Mouse (Mus musculus) kidney, embryonic 15.5 days (tissue): ENCODE measurements around the gene Rad21l. TPM values are rescaled to one million over a fixed set of nuclear protein-coding genes. Genes with fewer than 3 reads are reported as not detected.
A peak's percentile ranks its signal among the peaks of the same experiment; 100 is the strongest.

ENCODE experiments used
- ATAC-seq: fragments of 200-750 bp; cut with Nextera tagmentation; replicated peaks from 2 replicates; pipeline ENCODE4 v1.8.0; 2017; ENCODE audit warnings: moderate TSS enrichment; ENCODE audit not compliant: low FRiP score
- H3K27ac ChIP-seq: fragments of 300-500 bp; sonication (generic); 2 replicates; pipeline ENCODE4 v1.5.1; 2015; ENCODE audit warnings: mild to moderate bottlenecking, inconsistent platforms
- H3K27me3 ChIP-seq: fragments of 300-500 bp; sonication (generic); 2 replicates; pipeline ENCODE4 v1.6.1; 2015; ENCODE audit warnings: inconsistent platforms
- H3K36me3 ChIP-seq: fragments of 300-500 bp; sonication (generic); 2 replicates; pipeline ENCODE4 v1.6.1; 2015; ENCODE audit warnings: inconsistent platforms
- H3K4me1 ChIP-seq: fragments of 300-500 bp; sonication (generic); 2 replicates; pipeline ENCODE4 v1.6.1; 2015; ENCODE audit warnings: inconsistent platforms
- H3K4me2 ChIP-seq: fragments of 300-500 bp; sonication (generic); 2 replicates; pipeline ENCODE4 v1.6.1; 2015; ENCODE audit warnings: moderate library complexity, mild to moderate bottlenecking, inconsistent platforms
- H3K4me3 ChIP-seq: fragments of 300-500 bp; sonication (generic); replicated peaks from 2 replicates; pipeline ENCODE4 v1.5.1; 2015; ENCODE audit warnings: mild to moderate bottlenecking, inconsistent platforms
- H3K9ac ChIP-seq: fragments of 300-500 bp; sonication (generic); 2 replicates; pipeline ENCODE4 v1.6.1; 2015; ENCODE audit warnings: mild to moderate bottlenecking, inconsistent platforms
- H3K9me3 ChIP-seq: fragments of 300-500 bp; sonication (generic); replicated peaks from 2 replicates; pipeline ENCODE4 v1.6.1; 2016; ENCODE audit warnings: inconsistent platforms
- WGBS: fragments of 180-500 bp; shearing (Covaris S2); methylation state at CpG from one replicate; pipeline ENCODE4 v1.1.7; 2015; ENCODE audit warnings: mixed read lengths; 5-methylcytosine and 5-hydroxymethylcytosine counted together
- polyA plus RNA-seq: library from polyadenylated mRNA; unstranded; fragments of >200 nt; fragmentation: Nextera tagmentation; extraction: Ambion mirVana; gene quantifications from 2 replicates; pipeline ENCODE4 v1.2.1, GENCODE M21; 2015

Gene Rad21l
- polyA plus RNA-seq = not detected in 2 replicates

GRCm38 (mm10) chr2:151668433-151668832, at the start of gene Rad21l:
Gene Rad21l, minus strand, starts transcription at chr2:151668533.
- Histone ChIP-seq H3K36me3 (no peaks in the 10 kb centered on the region), H3K27me3 (peaks cover 29% of the 10 kb centered on the region), H3K9ac (no peak within 1 kb of the TSS), H3K4me3 (no peak within 1 kb of the TSS), H3K27ac (no peak within 1 kb of the TSS), H3K4me1 (no peaks in the 10 kb centered on the region; the same call in 1 of the 2 replicates), H3K9me3 (no peaks in the 10 kb centered on the region), H3K4me2 (no peak within 1 kb of the TSS)
- WGBS = 72% methylated on average over 3 of the region's 3 CpGs
- ATAC-seq = no peak

- Histone ChIP-seq H3K4me3 (no peak overlapping the region), H3K4me1 (no peaks in the 10 kb centered on the region), H3K27me3 (no peaks in the 10 kb centered on the region), H3K9me3 (no peaks in the 10 kb centered on the region), H3K36me3 (peaks cover 62% of the 10 kb centered on the region), H3K27ac (no peak overlapping the region), H3K9ac (no peak overlapping the region), H3K4me2 (no peak overlapping the region)
- ATAC-seq = no peak
- 69% methylated on average over 2 of the region's 2 CpGs for WGBS
Measured at GRCm38 (mm10) chr2:151716318-151717055, 48.2 kb upstream of the Rad21l start.

- Histone ChIP-seq H3K9me3 (no peaks in the 10 kb centered on the region), H3K4me1 (no peaks in the 10 kb centered on the region), H3K4me2 (no peak overlapping the region), H3K9ac (no peak overlapping the region), H3K27ac (no peak overlapping the region), H3K36me3 (peaks cover 53% of the 10 kb centered on the region), H3K27me3 (no peaks in the 10 kb centered on the region), H3K4me3 (no peak overlapping the region)
- WGBS = 92% methylated on average over 4 of the region's 4 CpGs
- ATAC-seq = no peak
Measured at GRCm38 (mm10) chr2:151715526-151715925, 47.2 kb upstream of the Rad21l start.

- ATAC-seq = no peak
Measured at GRCm38 (mm10) chr2:151712647-151713046, 44.3 kb upstream of the Rad21l start.

GRCm38 (mm10) chr2:151702851-151703190, 34.5 kb upstream of the Rad21l start:
- H3K4me2 ChIP-seq = peak overlapping the region; percentile 98
- H3K9me3 ChIP-seq = no peaks in the 10 kb centered on the region
- 1% methylated on average over 16 of the region's 17 CpGs for WGBS
- H3K36me3 ChIP-seq = no peaks in the 10 kb centered on the region
- no peak overlapping the region for H3K27ac ChIP-seq
- peaks cover 54% of the 10 kb centered on the region for H3K27me3 ChIP-seq
- H3K4me3 ChIP-seq = peak overlapping the region; percentile 59
- H3K9ac ChIP-seq = peak overlapping the region; percentile 56
- peak; percentile 50 for ATAC-seq
- H3K4me1 ChIP-seq = peaks cover 13% of the 10 kb centered on the region

More at GRCm38 (mm10) chr2:151712647-151713046, 44.3 kb upstream of the Rad21l start:
- Histone ChIP-seq H3K4me1 (no peaks in the 10 kb centered on the region), H3K9ac (no peak overlapping the region), H3K4me3 (no peak overlapping the region), H3K4me2 (no peak overlapping the region), H3K27me3 (no peaks in the 10 kb centered on the region), H3K9me3 (no peaks in the 10 kb centered on the region), H3K27ac (no peak overlapping the region), H3K36me3 (peaks cover 25% of the 10 kb centered on the region)
- WGBS = 37% methylated on average over 3 of the region's 3 CpGs

GRCm38 (mm10) chr2:151702146-151702850, 34.0 kb upstream of the Rad21l start:
- H3K9ac ChIP-seq = peak overlapping the region; percentile 56
- H3K36me3 ChIP-seq = no peaks in the 10 kb centered on the region
- peak overlapping the region; percentile 59 for H3K4me3 ChIP-seq
- peak overlapping the region; percentile 98 for H3K4me2 ChIP-seq
- peaks cover 54% of the 10 kb centered on the region for H3K27me3 ChIP-seq
- no peaks in the 10 kb centered on the region for H3K9me3 ChIP-seq
- ATAC-seq = peak; percentile 90
- no peak overlapping the region for H3K27ac ChIP-seq
- H3K4me1 ChIP-seq = peaks cover 13% of the 10 kb centered on the region
- under 1% methylated on average over 92 of the region's 97 CpGs for WGBS

GRCm38 (mm10) chr2:151701231-151702145, 33.2 kb upstream of the Rad21l start, which contains the start of gene Tmem74b:
Gene Tmem74b, plus strand, starts transcription at chr2:151702008.
- 5% methylated on average over 25 of the region's 25 CpGs for WGBS
- Histone ChIP-seq H3K27ac (no peak within 1 kb of the TSS), H3K4me1 (peaks cover 13% of the 10 kb centered on the region), H3K4me3 (peak within 1 kb of the TSS; percentile 59), H3K9me3 (no peaks in the 10 kb centered on the region), H3K4me2 (peak within 1 kb of the TSS; percentile 98), H3K27me3 (peaks cover 54% of the 10 kb centered on the region), H3K36me3 (no peaks in the 10 kb centered on the region), H3K9ac (peak within 1 kb of the TSS; percentile 56)
- peak; percentile 15; the same call in 1 of the 2 replicates for ATAC-seq

GRCm38 (mm10) chr2:151682976-151683375, 14.6 kb upstream of the Rad21l start:
- 88% methylated on average over 4 of the region's 4 CpGs for WGBS
- Histone ChIP-seq H3K9me3 (no peaks in the 10 kb centered on the region), H3K36me3 (no peaks in the 10 kb centered on the region), H3K9ac (no peak overlapping the region), H3K4me1 (no peaks in the 10 kb centered on the region), H3K27me3 (no peaks in the 10 kb centered on the region), H3K4me3 (no peak overlapping the region), H3K27ac (no peak overlapping the region), H3K4me2 (no peak overlapping the region)
- ATAC-seq = no peak

GRCm38 (mm10) chr2:151682357-151682756, 14.0 kb upstream of the Rad21l start:
- H3K4me1 ChIP-seq = no peaks in the 10 kb centered on the region
- H3K36me3 ChIP-seq = no peaks in the 10 kb centered on the region
- no peaks in the 10 kb centered on the region for H3K27me3 ChIP-seq
- WGBS = 61% methylated on average over 3 of the region's 3 CpGs
- H3K4me3 ChIP-seq = no peak overlapping the region
- H3K27ac ChIP-seq = no peak overlapping the region
- ATAC-seq = peak; percentile 40; the same call in 1 of the 2 replicates
- no peaks in the 10 kb centered on the region for H3K9me3 ChIP-seq
- H3K9ac ChIP-seq = no peak overlapping the region
- no peak overlapping the region for H3K4me2 ChIP-seq

- Histone ChIP-seq H3K27me3 (peaks cover 10% of the 10 kb centered on the region; the same call in 1 of the 2 replicates), H3K36me3 (no peaks in the 10 kb centered on the region), H3K4me2 (no peak overlapping the region), H3K4me1 (no peaks in the 10 kb centered on the region), H3K9me3 (no peaks in the 10 kb centered on the region), H3K9ac (no peak overlapping the region), H3K4me3 (no peak overlapping the region), H3K27ac (no peak overlapping the region)
- ATAC-seq = no peak
- WGBS = 53% methylated on average over 2 of the region's 2 CpGs
Measured at GRCm38 (mm10) chr2:151676234-151676633, 7.9 kb upstream of the Rad21l start.

GRCm38 (mm10) chr2:151670968-151671329, 2.6 kb upstream of the Rad21l start:
- Histone ChIP-seq H3K4me2 (no peak overlapping the region), H3K27me3 (peaks cover 26% of the 10 kb centered on the region), H3K4me3 (no peak overlapping the region), H3K9ac (no peak overlapping the region), H3K9me3 (no peaks in the 10 kb centered on the region), H3K27ac (no peak overlapping the region), H3K4me1 (no peaks in the 10 kb centered on the region; the same call in 1 of the 2 replicates), H3K36me3 (no peaks in the 10 kb centered on the region)
- peak; percentile 36 for ATAC-seq
- 65% methylated on average over 1 of the region's 1 CpGs for WGBS
